Mouse (Mus musculus): ENCODE measurements around the gene Ttll4.

Gene Ttll4

DNA sequence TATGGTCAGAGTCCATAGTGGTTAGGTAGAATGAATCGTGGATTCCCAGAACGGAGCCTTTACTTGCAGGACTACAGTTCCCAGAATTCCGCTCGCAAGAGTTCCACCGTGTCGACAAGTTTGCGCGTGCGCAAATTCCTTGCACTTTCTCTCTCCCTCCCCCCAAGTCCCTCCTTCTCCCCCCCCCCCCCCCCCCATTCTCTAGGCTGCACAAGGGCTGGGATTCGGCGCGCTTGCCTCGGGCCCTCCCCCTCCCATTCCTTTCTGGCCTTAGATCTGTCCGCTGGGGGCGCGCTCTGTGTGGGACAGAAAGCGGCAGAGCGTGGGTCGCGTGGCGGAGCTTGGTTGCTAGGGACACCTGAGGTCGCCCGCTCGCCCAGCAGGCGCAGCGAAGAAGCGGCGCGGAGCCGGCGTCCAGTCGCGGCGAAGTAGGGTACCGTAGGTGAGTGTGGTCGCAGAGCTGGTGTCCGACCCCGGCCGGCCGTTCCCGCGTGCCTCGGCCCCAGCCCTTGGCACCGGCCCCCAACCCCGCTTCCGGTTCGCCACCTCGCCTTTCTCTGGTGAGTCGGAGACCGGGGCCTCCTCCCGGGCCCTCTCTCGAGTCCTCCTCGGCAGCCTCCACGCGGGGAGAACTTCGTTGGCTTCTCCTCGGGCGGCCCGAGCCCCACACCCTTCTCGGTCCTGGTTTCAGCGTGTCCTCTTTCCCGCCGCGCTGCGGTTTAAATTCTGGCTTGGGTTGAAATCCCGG, at the start of gene Ttll4:
Gene Ttll4 (plus strand): TSS at position 298 of the 748 bp plus-strand sequence.
- peak; percentile 76 for DNase-seq (ENCODE audit: low spot score)

DNA sequence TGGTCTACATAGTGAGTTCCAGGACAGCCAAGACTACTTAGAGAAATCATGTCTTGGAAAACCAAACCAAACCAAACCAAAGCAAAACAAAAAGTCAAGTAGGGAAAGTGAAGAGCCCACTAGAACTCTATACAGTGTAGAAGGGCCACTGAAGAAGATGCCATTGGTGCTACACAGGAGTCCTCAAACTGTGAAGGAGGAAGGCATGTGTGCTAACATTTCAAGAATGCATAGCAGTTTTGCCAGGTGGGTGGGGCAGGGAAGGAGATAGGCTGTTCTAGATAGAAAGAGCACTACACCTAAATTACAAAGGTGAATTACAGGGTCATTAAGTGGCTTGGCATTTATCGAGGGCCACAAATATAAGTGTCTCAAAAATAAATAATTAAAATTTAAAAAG, 37.4 kb upstream of the Ttll4 start:
- no peak for DNase-seq (ENCODE audit: low spot score)

DNA sequence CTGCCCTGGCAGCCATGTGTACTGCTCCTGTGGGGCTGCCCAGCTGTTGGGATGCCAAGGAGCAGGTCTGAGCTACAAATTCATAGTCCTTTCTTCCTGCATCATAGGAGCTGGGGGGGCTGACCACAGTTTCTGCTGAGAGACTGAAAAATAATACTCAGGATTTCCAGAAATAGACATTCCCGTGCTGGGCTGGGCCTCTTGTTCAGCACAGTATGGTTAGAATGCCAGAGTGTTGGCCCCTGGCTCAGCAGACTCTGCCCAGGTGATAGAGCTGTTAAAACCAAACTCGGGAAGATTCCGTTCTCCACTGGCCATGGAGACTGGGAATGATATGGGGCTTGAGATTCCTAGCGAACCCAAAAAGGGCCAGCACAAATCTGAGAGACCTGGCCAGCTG, 35.5 kb upstream of the Ttll4 start:
- no peak for DNase-seq (ENCODE audit: low spot score)

DNA sequence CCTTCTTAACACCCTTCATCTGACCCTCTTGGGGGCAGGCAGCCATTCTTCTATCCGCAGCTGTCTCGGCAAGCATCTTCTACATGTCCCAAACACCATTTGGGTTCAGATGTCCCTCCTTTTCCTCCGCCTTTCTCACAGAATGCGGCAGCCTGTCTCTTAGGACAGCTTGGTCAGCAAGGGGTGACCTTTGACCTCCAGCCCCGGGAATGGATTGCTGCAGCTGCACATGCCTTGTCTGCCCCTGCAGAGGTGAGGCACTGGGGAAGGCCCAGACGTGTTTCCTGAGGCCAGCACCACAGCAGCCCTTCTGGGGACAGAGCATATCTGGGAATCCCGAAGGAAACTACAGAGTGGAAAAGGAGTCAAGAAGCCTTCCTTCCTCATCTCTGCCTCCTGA, 33.5 kb upstream of the Ttll4 start:
- no peak for DNase-seq (ENCODE audit: low spot score)

DNA sequence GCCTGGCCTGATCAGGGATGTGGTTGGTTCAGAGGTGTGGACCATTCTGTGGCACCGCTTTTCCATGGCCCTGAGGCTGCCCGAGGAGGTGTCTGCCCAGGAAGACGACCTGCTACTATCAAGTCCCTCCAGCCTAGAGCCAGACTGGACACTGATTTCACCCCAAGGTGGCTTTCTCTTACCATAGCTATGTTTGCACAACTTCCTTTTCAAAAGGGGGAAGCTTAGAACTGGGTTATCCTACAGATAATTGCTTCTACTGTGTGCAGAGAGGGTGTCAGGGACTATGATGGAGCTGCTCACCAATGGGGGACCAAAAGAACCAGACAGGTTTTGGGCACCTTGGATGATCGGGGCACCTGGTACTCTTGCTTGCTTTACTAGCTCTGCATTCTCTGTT, 28.8 kb upstream of the Ttll4 start:
- no peak for DNase-seq (ENCODE audit: low spot score)

DNA sequence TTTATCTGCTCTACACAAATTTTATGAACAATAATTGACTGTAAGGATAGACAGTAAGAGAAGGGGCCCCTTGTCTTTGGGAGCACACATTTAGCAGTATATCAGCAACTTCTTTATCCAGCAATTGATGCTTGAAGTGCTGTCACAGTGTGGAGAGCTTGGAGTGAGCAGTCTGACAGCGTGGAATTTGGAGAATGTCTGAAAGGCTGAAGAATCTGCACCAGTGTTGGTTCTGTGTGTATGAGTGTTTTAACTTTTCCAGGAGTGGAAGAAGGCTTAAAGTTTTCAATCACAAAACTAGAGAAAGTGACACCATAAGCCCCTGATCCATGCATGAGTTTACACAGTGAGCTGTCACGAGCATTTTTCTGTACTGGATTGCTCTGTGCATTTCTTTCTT, 18.0 kb upstream of the Ttll4 start:
- no peak for DNase-seq (ENCODE audit: low spot score)

DNA sequence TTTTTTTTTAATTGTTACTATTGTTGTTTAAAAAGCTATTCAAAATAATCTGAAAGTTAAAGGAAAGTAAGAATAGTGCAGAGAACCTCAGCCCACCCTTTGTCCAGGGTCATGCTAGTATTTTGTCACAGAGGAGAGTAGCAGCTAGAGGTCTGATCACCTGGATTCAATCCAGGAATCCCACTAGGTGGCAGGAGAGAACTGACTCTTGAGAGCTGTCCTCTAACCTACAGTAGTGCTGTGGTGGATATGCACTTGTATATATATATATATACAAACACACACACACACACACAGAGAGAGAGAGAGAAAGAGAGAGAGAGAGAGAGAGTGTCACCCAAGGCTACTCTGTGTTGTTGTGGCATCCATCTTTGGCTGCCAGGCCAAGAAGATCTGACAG, 17.6 kb upstream of the Ttll4 start:
- no peak for DNase-seq (ENCODE audit: low spot score)

DNA sequence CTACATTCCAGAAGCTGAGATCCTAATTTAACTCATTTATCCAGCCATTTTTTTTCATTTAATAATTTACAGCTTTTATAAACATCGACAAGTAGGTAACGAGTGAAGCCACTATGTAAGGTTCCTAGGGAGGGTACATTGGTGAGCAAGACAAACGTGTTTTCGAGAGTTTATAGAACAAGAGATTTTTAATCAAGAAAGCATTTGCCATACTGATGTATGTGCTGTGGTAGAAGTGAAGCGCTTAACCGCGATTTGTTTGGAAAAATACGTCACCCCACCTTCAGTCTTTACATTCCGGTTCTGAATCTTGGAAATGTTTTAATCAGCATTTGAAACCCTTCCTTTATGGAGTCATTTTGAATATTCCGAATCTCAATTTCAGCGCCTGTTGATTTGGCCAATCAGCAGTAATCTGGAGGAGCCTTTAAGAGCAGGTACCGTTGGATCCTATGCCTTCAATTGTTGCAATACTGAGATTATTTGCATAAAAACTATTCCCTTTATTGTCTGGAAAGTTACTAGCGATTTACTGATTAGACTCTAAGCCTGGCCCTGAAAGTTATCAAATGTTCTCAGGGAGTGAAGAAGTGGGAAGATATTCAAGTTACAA, 814 bp downstream of the Ttll4 start:
- no peak for DNase-seq (ENCODE audit: low spot score)

DNA sequence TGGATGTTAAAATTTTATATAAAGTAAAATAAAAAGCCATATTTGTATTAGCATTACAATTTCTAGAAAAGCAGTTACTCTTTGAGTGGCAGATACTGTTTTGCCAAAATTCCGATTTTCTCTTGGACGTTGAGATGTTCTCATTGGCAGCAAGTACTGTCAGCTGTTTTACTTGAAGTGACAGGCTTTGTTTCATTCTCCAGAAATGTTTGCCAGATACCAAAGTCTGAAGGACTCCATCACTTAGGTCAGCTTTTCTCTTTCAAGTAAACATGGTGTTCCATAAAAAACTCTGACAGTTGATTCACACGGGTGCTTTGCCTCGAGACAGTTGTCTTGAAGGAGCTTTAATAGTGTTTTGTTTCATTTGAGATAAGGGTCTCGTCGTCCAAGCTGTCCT, 3.6 kb downstream of the Ttll4 start:
- DNase-seq (ENCODE audit: low spot score): no peak

DNA sequence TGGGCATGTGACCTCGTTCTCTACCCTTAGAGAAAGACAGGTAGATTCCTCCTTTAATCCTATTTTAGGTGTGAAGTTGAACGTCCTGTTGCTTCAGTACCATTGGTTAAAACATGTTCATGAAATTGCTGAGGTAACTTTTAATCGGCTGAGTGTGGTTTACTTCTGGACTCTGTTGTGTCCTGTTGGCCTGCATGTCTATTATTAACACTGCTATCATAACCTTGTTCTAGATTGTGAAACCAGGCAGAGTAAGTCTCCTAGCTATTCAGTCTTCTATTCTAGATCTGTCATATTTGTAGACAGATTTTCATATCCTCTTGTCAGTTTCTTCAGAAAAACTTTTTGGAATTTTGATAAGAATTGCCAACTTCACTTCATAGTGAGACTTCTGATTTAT, 6.8 kb downstream of the Ttll4 start:
- no peak for DNase-seq (ENCODE audit: low spot score)

DNA sequence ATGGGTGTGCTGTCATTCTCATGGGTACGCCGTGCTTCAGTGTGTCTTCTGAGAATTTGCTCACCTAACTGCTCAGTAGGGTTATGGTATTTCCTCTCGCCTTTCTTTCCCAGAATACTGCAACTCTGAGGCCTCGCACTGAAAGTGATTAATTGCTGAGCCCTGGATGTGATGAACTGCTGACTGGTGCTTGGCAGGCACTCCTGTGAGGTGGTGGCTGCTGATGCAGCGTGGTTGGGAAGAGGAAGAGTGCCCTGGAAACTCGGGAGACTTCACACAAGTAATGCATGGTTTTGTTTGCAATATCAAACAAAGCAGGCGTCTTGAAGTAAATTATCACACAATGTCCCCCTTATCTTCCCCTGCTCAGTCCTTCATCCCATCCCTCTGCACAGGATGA, 11.2 kb downstream of the Ttll4 start:
- DNase-seq (ENCODE audit: low spot score): no peak

DNA sequence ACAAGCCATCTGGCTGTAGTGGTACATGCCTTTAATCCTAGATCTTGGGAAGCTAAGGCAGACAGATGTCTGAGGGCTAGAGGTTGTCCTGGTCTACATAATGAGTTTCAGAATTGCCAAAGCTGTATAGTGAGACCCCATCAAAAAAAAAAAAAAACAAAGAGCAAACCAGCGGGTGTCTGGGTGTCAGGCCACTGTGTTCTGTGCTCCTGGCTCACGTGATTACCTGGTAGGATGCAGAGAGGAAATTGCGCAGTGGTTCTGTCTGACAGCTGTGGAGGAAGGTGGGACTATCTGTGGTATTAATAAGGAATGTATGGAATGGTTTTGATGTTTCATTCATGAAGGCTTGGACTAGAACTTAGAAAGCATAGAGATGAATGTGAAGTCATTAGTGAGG, 15.3 kb downstream of the Ttll4 start:
- no peak for DNase-seq (ENCODE audit: low spot score)

DNA sequence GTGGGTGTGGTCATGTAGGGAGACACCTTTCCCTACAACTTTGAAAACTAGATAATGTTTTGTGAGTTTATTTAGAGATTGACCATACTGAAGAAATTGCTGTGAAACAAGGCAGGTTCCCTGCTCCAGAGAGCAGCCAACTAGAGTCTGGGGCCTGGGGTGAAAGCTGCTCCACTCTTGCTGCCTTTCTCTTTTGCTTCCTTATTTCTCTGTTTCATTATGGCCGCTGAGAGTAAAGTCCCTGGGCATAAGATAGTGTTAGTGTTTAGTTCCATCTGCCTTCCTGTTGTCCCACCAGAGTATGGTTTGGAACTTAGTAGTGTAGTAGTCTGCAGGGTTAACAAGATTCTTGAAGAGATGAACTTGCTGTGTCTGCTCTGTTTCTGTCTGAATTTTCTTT, 16.3 kb downstream of the Ttll4 start:
- no peak for DNase-seq (ENCODE audit: low spot score)

DNA sequence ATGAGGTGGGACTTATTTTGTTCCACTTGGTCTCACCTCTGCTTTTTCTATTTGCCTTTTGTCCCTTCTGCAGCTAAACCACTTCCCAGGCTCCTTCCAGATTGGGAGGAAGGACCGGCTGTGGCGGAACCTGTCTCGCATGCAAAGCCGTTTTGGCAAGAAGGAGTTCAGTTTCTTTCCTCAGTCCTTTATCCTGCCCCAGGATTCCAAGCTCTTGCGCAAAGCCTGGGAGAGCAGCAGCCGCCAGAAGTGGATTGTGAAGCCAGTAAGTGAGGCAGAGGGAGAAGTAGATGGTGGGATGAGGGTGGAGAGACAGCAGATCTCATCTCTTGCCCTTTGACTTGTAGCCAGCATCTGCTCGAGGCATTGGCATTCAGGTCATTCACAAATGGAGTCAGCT, 25.6 kb downstream of the Ttll4 start:
- no peak for DNase-seq (ENCODE audit: low spot score)

DNA sequence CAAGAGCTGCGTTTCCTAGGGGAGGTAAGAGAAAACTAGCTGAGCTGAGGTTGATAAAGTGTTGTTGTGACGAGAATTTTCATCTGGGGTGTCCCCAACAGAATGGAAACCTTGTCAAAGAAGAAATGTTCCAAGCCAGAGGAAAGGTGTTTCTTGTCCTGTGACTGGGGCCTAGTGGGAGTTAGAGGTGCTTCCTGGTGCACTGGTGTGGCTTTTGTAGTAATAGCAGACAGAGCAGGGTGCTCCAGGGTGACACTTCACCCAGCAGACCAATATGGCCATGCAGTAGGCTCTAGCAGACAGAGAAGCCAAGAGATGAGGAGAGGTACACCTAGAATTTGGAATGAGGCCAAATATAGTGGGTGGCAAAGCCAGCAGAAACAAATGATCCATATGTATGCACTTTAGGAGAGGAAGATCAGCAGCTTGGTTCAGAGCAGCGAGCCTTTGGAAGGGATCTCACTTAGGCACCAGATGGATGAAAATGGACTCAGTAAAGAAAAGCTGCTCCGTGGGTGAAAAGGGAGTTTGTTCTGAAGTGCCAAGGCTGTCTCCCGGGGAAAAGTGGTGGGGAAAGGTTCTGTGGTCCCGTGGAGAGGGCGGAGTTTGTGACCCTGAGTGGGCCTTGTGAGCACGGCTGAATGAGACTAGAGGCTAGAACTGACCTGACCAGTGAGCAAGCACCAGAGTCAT, 32.5 kb downstream of the Ttll4 start:
- no peak for DNase-seq (ENCODE audit: low spot score)

DNA sequence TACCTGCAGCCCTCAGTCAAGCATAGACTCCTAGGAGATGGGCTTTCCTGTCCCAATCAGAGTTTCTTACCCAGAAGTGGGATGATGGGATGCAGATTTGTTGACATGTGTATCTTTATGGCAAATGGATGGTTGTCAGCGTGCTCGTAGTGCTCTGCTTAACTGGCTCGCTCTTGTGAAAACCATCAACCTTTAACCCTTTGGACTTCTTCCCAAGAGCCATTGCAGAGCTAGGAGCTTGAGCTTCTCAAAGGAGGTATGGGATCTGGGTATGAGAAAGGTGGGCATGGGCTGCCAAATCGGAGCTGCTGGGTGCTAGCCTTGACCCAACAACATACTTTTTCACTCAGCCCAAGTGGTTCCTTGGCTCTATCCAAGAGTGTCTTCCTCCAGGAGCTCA, 34.3 kb downstream of the Ttll4 start:
- no peak for DNase-seq (ENCODE audit: low spot score)

DNA sequence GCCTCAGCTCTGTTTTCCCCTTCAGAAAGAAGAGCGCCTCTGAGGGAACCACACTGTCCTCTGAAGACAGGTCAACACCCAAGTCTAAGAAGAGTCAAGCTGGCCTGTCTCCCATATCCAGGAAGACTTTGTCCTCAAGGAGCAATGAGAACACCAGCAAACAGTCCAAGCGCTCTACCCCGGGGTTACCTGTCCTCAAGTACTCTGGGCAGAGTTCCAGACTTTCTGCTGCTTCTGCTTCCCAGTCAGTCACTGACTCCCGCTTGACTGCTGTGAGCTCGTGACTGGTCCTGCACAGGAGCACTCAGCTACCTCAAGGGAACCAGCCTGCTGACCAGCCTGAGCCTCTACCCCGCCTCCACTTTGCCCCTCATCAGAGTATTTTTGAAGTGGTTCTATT, 35.9 kb downstream of the Ttll4 start:
- DNase-seq (ENCODE audit: low spot score): no peak

DNA sequence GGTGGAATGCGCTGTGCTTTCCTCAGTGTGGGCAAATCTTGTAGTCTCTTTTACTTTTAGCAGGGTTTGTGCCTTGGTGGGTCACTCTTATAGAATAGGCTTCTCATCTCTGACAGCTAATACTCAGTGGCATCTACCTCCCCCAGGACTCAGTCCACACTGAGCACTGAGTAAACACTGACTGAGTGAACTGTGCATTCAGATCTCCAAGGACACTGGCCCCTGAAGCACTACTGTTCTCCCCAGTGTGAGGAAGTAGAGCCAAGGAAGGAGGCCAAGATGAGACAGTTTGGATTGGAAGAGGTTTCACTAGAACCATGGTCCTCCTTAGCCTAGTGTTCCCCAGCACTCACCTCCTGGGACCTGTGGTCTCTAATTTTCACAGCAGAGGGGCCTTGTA, 36.8 kb downstream of the Ttll4 start:
- DNase-seq (ENCODE audit: low spot score): no peak

DNA sequence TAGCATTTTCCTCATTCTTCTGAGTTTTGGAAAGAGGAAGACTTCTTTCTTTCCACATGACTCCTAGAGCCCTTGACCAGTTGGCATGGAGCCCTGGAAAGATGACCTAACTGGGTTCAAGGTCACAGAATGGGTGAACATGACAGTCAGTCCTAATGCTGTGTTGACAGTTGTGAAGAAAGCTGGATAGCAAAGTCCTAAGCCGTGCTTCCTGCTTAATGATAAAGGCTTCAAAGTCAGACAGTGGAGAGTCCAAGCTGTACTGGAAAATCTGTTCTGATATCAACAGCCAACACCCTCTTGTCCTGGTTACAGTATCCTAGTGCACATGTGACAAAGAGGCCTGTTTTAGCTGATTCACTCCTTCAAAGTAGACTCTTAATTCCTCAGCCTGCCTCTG, 37.2 kb downstream of the Ttll4 start:
- no peak for DNase-seq (ENCODE audit: low spot score)

DNA sequence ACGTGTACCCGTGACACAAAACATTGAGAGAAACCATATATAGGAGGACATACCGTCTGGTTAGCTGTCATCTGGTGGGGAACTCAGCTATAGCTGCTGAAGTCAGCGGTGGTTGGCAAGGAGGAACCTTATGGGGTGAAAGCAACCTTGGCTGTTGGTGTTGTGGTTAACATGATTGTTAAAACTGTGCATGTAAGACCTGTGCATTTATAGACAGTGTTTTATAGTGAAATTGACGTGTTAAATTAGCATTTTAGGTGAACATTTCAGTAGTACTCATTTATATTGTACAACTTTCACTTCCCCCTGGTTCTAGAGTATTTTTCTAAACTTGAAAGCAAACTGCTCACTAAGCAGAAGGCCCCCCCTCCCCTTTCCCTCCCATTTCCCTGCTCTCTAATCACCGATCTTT, 40.6 kb downstream of the Ttll4 start:
- no peak for DNase-seq (ENCODE audit: low spot score)

DNA sequence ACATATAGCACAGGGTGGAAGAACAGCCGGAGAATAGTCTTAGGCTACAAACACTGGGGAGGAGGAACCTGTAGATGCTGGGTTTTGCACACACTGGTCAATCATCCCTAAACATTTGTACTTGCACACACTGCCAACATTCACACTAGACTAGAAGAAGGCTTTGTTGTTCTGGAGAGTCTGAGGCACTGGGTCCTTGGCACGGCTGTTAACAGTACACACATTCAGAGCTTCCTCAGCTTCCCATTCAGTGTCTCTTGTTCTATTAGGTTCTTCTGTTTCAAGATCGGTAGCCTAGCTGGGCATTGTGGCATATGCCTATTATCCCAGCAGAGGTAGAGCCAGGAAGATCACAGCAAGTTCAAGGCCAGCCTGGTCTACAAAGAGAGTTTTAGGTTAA, 42.6 kb downstream of the Ttll4 start:
- no peak for DNase-seq (ENCODE audit: low spot score)

DNA sequence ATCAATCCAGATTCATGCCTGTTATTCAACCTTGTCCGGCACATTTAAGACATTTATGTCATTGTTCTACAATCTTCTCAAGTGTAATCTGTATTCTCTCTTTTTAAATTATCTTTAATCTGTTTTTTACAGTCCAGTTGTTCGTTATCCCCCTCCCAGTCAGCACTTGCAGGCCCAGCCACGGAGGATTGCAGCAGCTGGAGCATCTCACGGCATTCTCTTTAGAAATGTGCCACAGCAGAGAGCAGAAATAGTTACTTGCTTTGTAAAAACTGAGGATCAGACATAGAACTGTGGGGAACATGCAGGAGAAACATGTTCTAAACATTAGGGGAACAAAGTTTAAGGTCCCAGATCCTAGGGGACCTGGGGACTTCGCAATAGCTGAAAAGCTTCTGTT, 43.5 kb downstream of the Ttll4 start:
- no peak for DNase-seq (ENCODE audit: low spot score)

DNA sequence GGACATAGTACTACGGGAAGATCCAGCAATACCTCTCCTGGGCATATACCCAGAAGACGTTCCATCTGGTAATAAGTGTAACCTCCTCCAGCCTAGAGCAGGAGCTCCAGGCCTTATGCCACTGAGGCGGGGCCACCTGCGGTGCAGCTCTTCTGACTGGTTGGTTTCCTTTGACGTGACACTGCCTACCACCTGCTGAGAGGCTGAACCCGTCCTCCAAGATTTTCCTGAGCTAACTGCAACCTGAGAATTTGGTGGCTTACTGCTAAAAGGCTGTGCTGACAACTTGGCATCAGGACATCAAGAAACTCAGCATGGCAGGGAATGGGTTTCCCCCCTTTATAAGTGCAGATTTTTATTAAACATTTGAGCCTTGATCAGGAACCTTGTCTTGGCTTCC, 48.0 kb downstream of the Ttll4 start:
- no peak for DNase-seq (ENCODE audit: low spot score)

DNA sequence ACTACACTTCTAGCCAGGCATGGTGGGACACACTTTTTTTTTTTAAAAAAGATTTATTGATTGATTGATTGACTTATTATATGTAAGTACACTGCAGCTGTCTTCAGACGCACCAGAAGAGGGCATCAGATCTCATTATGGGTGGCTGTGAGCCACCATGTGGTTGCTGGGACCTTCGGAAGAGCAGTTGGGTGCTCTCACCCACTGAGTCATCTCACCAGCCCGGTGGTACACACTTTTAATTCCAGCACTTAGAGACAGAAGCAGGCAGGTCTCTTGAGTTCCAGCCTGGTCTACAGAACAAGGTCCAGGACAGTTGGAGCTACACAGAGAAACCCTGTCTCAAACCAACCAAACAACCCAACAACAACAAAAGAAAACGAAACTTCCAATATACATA, 50.5 kb downstream of the Ttll4 start:
- no peak for DNase-seq (ENCODE audit: low spot score)
